Mouse (Mus musculus) G1E (cell line): ENCODE results near the gene Zfp64.

Source experiments
- CTCF ChIP-seq: IDR thresholded peaks from 2 replicates; pipeline ENCODE4 v1.5.1; 2012; ENCODE audit warnings: low read depth, low read length, inconsistent platforms, mixed read lengths
- TAL1 ChIP-seq: conservative IDR thresholded peaks from 2 replicates; pipeline ENCODE4 v1.6.1; 2012; ENCODE audit warnings: low read depth, low read length, inconsistent platforms, mixed read lengths

DNA sequence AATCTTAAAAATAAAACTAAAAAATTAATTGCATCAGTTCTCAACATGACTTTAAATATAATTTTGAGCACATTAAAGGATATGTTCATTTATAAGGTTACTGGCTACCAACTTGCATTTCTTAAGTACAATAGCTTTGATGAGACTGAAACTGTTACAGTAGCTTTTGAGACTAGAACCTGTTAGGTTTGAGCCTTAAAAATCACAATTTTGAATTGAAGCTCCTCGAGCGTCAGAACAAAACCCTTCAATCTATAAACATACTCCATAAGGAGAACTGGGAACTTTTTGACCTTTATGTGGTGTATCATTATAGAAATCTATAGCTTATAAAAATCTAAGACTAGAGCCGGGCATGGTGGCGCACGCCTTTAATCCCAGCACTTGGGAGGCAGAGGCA, 9.5 kb upstream of the Zfp64 start:
- no peak for TF ChIP-seq CTCF
- TF ChIP-seq TAL1: no peak
